Mouse (Mus musculus): Measurements from ENCODE around the gene Mfrp. TPM values are rescaled to one million over a fixed set of nuclear protein-coding genes. Genes with fewer than 3 reads are reported as not detected.

Gene Mfrp
- polyA plus RNA-seq, 1 experiment from 2014 or later, result not detected

- 49% methylated on average over 5 of the region's 5 CpGs for WGBS
- Histone ChIP-seq H3K9me3 (ENCODE audit: control insufficient read depth, low read length) (no peaks in the 10 kb centered on the region), H3K27me3 (replicated peaks; ENCODE audit: control insufficient read depth, insufficient read depth, low read length) (no peaks in the 10 kb centered on the region), H3K4me1 (replicated peaks; ENCODE audit: control insufficient read depth, insufficient read depth, low read length) (no peaks in the 10 kb centered on the region), H3K27ac (ENCODE audit: low read length) (no peak overlapping the region), H3K36me3 (ENCODE audit: control insufficient read depth, insufficient read depth) (no peaks in the 10 kb centered on the region), H3K9ac (replicated peaks; ENCODE audit: low read depth, low read length) (no peak overlapping the region), H3K4me2 (ENCODE audit: low read length) (no peak overlapping the region), H3K4me3 (replicated peaks; ENCODE audit: low read length) (no peak overlapping the region)
- ATAC-seq, result no peak
Measured at GRCm38 (mm10) chr9:44119011-44119410, 17.5 kb downstream of the Mfrp start.

GRCm38 (mm10) chr9:44119948-44120465 is 18.5 kb downstream of the Mfrp start:
- no peaks in the 10 kb centered on the region for H3K4me1 ChIP-seq (replicated peaks; ENCODE audit: control insufficient read depth, insufficient read depth, low read length)
- no peak overlapping the region for H3K27ac ChIP-seq (ENCODE audit: low read length)
- ATAC-seq, result no peak
- H3K9ac ChIP-seq (replicated peaks; ENCODE audit: low read depth, low read length), result no peak overlapping the region
- no peak overlapping the region for H3K4me3 ChIP-seq (replicated peaks; ENCODE audit: low read length)
- no peaks in the 10 kb centered on the region for H3K9me3 ChIP-seq (ENCODE audit: control insufficient read depth, low read length)
- no peaks in the 10 kb centered on the region for H3K36me3 ChIP-seq (ENCODE audit: control insufficient read depth, insufficient read depth)
- H3K27me3 ChIP-seq (replicated peaks; ENCODE audit: control insufficient read depth, insufficient read depth, low read length), result no peaks in the 10 kb centered on the region
- H3K4me2 ChIP-seq (ENCODE audit: low read length), result no peak overlapping the region
- 87% methylated on average over 8 of the region's 8 CpGs for WGBS

- Histone ChIP-seq H3K9ac (replicated peaks; ENCODE audit: low read depth, low read length) (no peak overlapping the region), H3K27me3 (replicated peaks; ENCODE audit: control insufficient read depth, insufficient read depth, low read length) (peaks cover 2% of the 10 kb centered on the region; the same call in 1 of the 2 replicates), H3K4me3 (replicated peaks; ENCODE audit: low read length) (no peak overlapping the region), H3K9me3 (ENCODE audit: control insufficient read depth, low read length) (no peaks in the 10 kb centered on the region), H3K36me3 (ENCODE audit: control insufficient read depth, insufficient read depth) (no peaks in the 10 kb centered on the region), H3K4me1 (replicated peaks; ENCODE audit: control insufficient read depth, insufficient read depth, low read length) (peaks cover 7% of the 10 kb centered on the region), H3K4me2 (ENCODE audit: low read length) (no peak overlapping the region), H3K27ac (ENCODE audit: low read length) (no peak overlapping the region)
- ATAC-seq, result no peak
- WGBS, result 78% methylated on average over 6 of the region's 6 CpGs
Measured at GRCm38 (mm10) chr9:44124317-44124716, 22.8 kb downstream of the Mfrp start.

- ATAC-seq, result no peak
- 58% methylated on average over 5 of the region's 5 CpGs for WGBS
Measured at GRCm38 (mm10) chr9:44125026-44125425, 23.5 kb downstream of the Mfrp start.

GRCm38 (mm10) chr9:44125546-44126428 is 24.3 kb downstream of the Mfrp start:
- H3K9ac ChIP-seq (replicated peaks; ENCODE audit: low read depth, low read length), result no peak overlapping the region; the same call in 1 of the 2 replicates
- peaks cover 2% of the 10 kb centered on the region for H3K27me3 ChIP-seq (replicated peaks; ENCODE audit: control insufficient read depth, insufficient read depth, low read length)
- H3K4me3 ChIP-seq (replicated peaks; ENCODE audit: low read length), result peak overlapping the region; percentile 3; the same call in 1 of the 2 replicates
- peak overlapping the region; percentile 9; the same call in 1 of the 2 replicates for H3K27ac ChIP-seq (ENCODE audit: low read length)
- peak; percentile 81 for ATAC-seq
- no peaks in the 10 kb centered on the region for H3K36me3 ChIP-seq (ENCODE audit: control insufficient read depth, insufficient read depth)
- 25% methylated on average over 18 of the region's 18 CpGs for WGBS
- no peaks in the 10 kb centered on the region for H3K9me3 ChIP-seq (ENCODE audit: control insufficient read depth, low read length)
- H3K4me1 ChIP-seq (replicated peaks; ENCODE audit: control insufficient read depth, insufficient read depth, low read length), result peaks cover 20% of the 10 kb centered on the region
- H3K4me2 ChIP-seq (ENCODE audit: low read length), result peak overlapping the region; percentile 35

More at GRCm38 (mm10) chr9:44125026-44125425, 23.5 kb downstream of the Mfrp start:
- no peak overlapping the region for H3K4me3 ChIP-seq (replicated peaks; ENCODE audit: low read length)
- no peak overlapping the region for H3K4me2 ChIP-seq (ENCODE audit: low read length)
- no peaks in the 10 kb centered on the region for H3K9me3 ChIP-seq (ENCODE audit: control insufficient read depth, low read length)
- H3K27ac ChIP-seq (ENCODE audit: low read length), result no peak overlapping the region
- peaks cover 2% of the 10 kb centered on the region for H3K27me3 ChIP-seq (replicated peaks; ENCODE audit: control insufficient read depth, insufficient read depth, low read length)
- peaks cover 12% of the 10 kb centered on the region for H3K4me1 ChIP-seq (replicated peaks; ENCODE audit: control insufficient read depth, insufficient read depth, low read length)
- no peak overlapping the region for H3K9ac ChIP-seq (replicated peaks; ENCODE audit: low read depth, low read length)
- no peaks in the 10 kb centered on the region for H3K36me3 ChIP-seq (ENCODE audit: control insufficient read depth, insufficient read depth)

- 92% methylated on average over 3 of the region's 3 CpGs for WGBS
Measured at GRCm38 (mm10) chr9:44126746-44127145, 25.2 kb downstream of the Mfrp start.

GRCm38 (mm10) chr9:44127351-44127801 is 25.8 kb downstream of the Mfrp start:
- Histone ChIP-seq H3K9ac (replicated peaks; ENCODE audit: low read depth, low read length) (no peak overlapping the region), H3K4me2 (ENCODE audit: low read length) (no peak overlapping the region), H3K27ac (ENCODE audit: low read length) (no peak overlapping the region), H3K4me3 (replicated peaks; ENCODE audit: low read length) (no peak overlapping the region), H3K9me3 (ENCODE audit: control insufficient read depth, low read length) (no peaks in the 10 kb centered on the region), H3K36me3 (ENCODE audit: control insufficient read depth, insufficient read depth) (no peaks in the 10 kb centered on the region), H3K27me3 (replicated peaks; ENCODE audit: control insufficient read depth, insufficient read depth, low read length) (peaks cover 2% of the 10 kb centered on the region), H3K4me1 (replicated peaks; ENCODE audit: control insufficient read depth, insufficient read depth, low read length) (peaks cover 20% of the 10 kb centered on the region)
- ATAC-seq, result no peak
- 33% methylated on average over 3 of the region's 3 CpGs for WGBS

More at GRCm38 (mm10) chr9:44126746-44127145, 25.2 kb downstream of the Mfrp start:
- Histone ChIP-seq H3K4me3 (replicated peaks; ENCODE audit: low read length) (no peak overlapping the region), H3K36me3 (ENCODE audit: control insufficient read depth, insufficient read depth) (no peaks in the 10 kb centered on the region), H3K4me1 (replicated peaks; ENCODE audit: control insufficient read depth, insufficient read depth, low read length) (peaks cover 20% of the 10 kb centered on the region), H3K27me3 (replicated peaks; ENCODE audit: control insufficient read depth, insufficient read depth, low read length) (peaks cover 2% of the 10 kb centered on the region), H3K4me2 (ENCODE audit: low read length) (no peak overlapping the region), H3K9me3 (ENCODE audit: control insufficient read depth, low read length) (no peaks in the 10 kb centered on the region), H3K27ac (ENCODE audit: low read length) (no peak overlapping the region), H3K9ac (replicated peaks; ENCODE audit: low read depth, low read length) (no peak overlapping the region)
- no peak for ATAC-seq

GRCm38 (mm10) chr9:44129633-44130032 is 28.1 kb downstream of the Mfrp start:
- no peaks in the 10 kb centered on the region for H3K36me3 ChIP-seq (ENCODE audit: control insufficient read depth, insufficient read depth)
- peaks cover 7% of the 10 kb centered on the region for H3K27me3 ChIP-seq (replicated peaks; ENCODE audit: control insufficient read depth, insufficient read depth, low read length)
- peak overlapping the region; percentile 36 for H3K4me3 ChIP-seq (replicated peaks; ENCODE audit: low read length)
- no peaks in the 10 kb centered on the region for H3K9me3 ChIP-seq (ENCODE audit: control insufficient read depth, low read length)
- no peak for ATAC-seq
- H3K4me1 ChIP-seq (replicated peaks; ENCODE audit: control insufficient read depth, insufficient read depth, low read length), result peaks cover 29% of the 10 kb centered on the region
- WGBS, result 15% methylated on average over 9 of the region's 9 CpGs
- peak overlapping the region; percentile 66 for H3K4me2 ChIP-seq (ENCODE audit: low read length)
- no peak overlapping the region; the same call in none of the 2 replicates for H3K27ac ChIP-seq (ENCODE audit: low read length)
- H3K9ac ChIP-seq (replicated peaks; ENCODE audit: low read depth, low read length), result peak overlapping the region; percentile 57

- Histone ChIP-seq H3K9ac (replicated peaks; ENCODE audit: low read depth, low read length) (peak overlapping the region; percentile 57), H3K4me3 (replicated peaks; ENCODE audit: low read length) (peak overlapping the region; percentile 36), H3K27me3 (replicated peaks; ENCODE audit: control insufficient read depth, insufficient read depth, low read length) (peaks cover 7% of the 10 kb centered on the region), H3K4me1 (replicated peaks; ENCODE audit: control insufficient read depth, insufficient read depth, low read length) (peaks cover 33% of the 10 kb centered on the region), H3K9me3 (ENCODE audit: control insufficient read depth, low read length) (no peaks in the 10 kb centered on the region), H3K36me3 (ENCODE audit: control insufficient read depth, insufficient read depth) (no peaks in the 10 kb centered on the region), H3K27ac (ENCODE audit: low read length) (peak overlapping the region; percentile 13; the same call in 1 of the 2 replicates), H3K4me2 (ENCODE audit: low read length) (peak overlapping the region; percentile 66)
- 0 out of 2 replicates have a peak, but pooled peaks have one; percentile 11 for ATAC-seq
- WGBS, result under 1% methylated on average over 27 of the region's 27 CpGs
Measured at GRCm38 (mm10) chr9:44130034-44130433, 28.5 kb downstream of the Mfrp start.
